Mouse (Mus musculus) heart, embryonic 13.5 days (tissue): ENCODE results near the gene Olfr1089. TPM values are rescaled to one million over a fixed set of nuclear protein-coding genes. Genes with fewer than 3 reads are reported as not detected.

Source experiments
- ATAC-seq: fragments of 200-750 bp; cut with Nextera tagmentation; 2 replicates; pipeline ENCODE4 v1.8.0; 2017; ENCODE audit warnings: moderate TSS enrichment; ENCODE audit not compliant: insufficient number of reproducible peaks, low FRiP score, low TSS enrichment; ENCODE audit errors: extremely low read depth
- H3K27ac ChIP-seq: fragments of 300-500 bp; sonication (generic); replicated peaks from 2 replicates; pipeline ENCODE4 v1.5.1; 2015; ENCODE audit warnings: moderate library complexity, mild to moderate bottlenecking, inconsistent platforms
- H3K27me3 ChIP-seq: fragments of 300-500 bp; sonication (generic); replicated peaks from 2 replicates; pipeline ENCODE4 v1.6.1; 2015; ENCODE audit warnings: mild to moderate bottlenecking, inconsistent platforms
- H3K36me3 ChIP-seq: fragments of 300-500 bp; sonication (generic); 2 replicates; pipeline ENCODE4 v1.6.1; 2015; ENCODE audit warnings: mild to moderate bottlenecking, inconsistent platforms
- H3K4me1 ChIP-seq: fragments of 300-500 bp; sonication (generic); 2 replicates; pipeline ENCODE4 v1.6.1; 2015; ENCODE audit warnings: inconsistent platforms
- H3K4me2 ChIP-seq: fragments of 300-500 bp; sonication (generic); 2 replicates; pipeline ENCODE4 v1.6.1; 2015; ENCODE audit warnings: inconsistent platforms, mild to moderate bottlenecking, moderate library complexity
- H3K4me3 ChIP-seq: fragments of 300-500 bp; sonication (generic); 2 replicates; pipeline ENCODE4 v1.5.1; 2015; ENCODE audit warnings: moderate library complexity, mild to moderate bottlenecking, inconsistent platforms
- H3K9ac ChIP-seq: fragments of 300-500 bp; sonication (generic); 2 replicates; pipeline ENCODE4 v1.6.1; 2015; ENCODE audit warnings: inconsistent platforms, mild to moderate bottlenecking, moderate library complexity
- H3K9me3 ChIP-seq: fragments of 300-500 bp; sonication (generic); 2 replicates; pipeline ENCODE4 v1.6.1; 2016; ENCODE audit warnings: inconsistent platforms
- WGBS: fragments of 180-500 bp; shearing (Covaris S2); methylation state at CpG from one replicate; pipeline ENCODE4 v1.1.7; 2015; ENCODE audit warnings: mixed read lengths; 5-methylcytosine and 5-hydroxymethylcytosine counted together
- polyA plus RNA-seq: library from polyadenylated mRNA; unstranded; fragments of >200 nt; fragmentation: Nextera tagmentation; extraction: Ambion mirVana; gene quantifications from 2 replicates; pipeline ENCODE4 v1.2.1, GENCODE M21; 2015

Olfr1089 gene
- not detected in 2 replicates for polyA plus RNA-seq

GRCm38 (mm10) chr2:86733601-86734000 is at the start of gene Olfr1089:
Gene Olfr1089 (minus strand): TSS chr2:86733701.
- Histone ChIP-seq H3K4me3 (no peak within 1 kb of the TSS), H3K9me3 (no peaks in the 10 kb centered on the region)
- ATAC-seq: no peak

DNA sequence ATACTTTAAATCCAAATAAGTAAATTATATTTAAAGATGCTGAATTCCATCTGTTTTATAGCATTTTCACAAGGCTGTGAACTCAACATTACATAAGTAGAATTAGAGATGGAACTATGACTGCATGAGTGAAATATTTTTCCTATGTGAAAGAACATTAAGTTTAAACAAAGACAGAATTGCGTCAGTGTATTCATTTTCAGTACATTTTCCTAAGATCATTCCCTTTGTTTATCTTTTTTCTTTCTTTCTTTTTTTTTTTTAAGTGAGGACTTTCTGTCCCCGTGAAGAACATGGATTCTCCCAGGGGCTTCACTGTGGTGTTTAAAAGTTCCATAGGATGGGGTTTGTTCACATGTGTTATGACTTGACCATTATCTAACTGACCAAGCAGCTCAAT is 48.7 kb upstream of the Olfr1089 start, which contains the start of gene Olfr1093:
Gene Olfr1093 (plus strand): TSS at position 301 of the 400 bp plus-strand sequence.
- Histone ChIP-seq H3K27ac (no peak within 1 kb of the TSS), H3K9me3 (no peaks in the 10 kb centered on the region), H3K36me3 (no peaks in the 10 kb centered on the region), H3K9ac (no peak within 1 kb of the TSS), H3K27me3 (no peaks in the 10 kb centered on the region), H3K4me3 (no peak within 1 kb of the TSS), H3K4me1 (no peaks in the 10 kb centered on the region), H3K4me2 (no peak within 1 kb of the TSS)
- ATAC-seq: no peak
- 85% methylated on average over 2 of the region's 2 CpGs for WGBS

More at GRCm38 (mm10) chr2:86733601-86734000, at the start of gene Olfr1089:
- no peaks in the 10 kb centered on the region for H3K4me1 ChIP-seq
- no peaks in the 10 kb centered on the region for H3K27me3 ChIP-seq
- H3K9ac ChIP-seq: no peak within 1 kb of the TSS
- no peak within 1 kb of the TSS for H3K27ac ChIP-seq
- no peak within 1 kb of the TSS for H3K4me2 ChIP-seq
- H3K36me3 ChIP-seq: no peaks in the 10 kb centered on the region

- no peaks in the 10 kb centered on the region for H3K36me3 ChIP-seq
- no peaks in the 10 kb centered on the region for H3K4me1 ChIP-seq
- H3K27me3 ChIP-seq: no peaks in the 10 kb centered on the region
- H3K27ac ChIP-seq: no peak overlapping the region
- H3K4me2 ChIP-seq: no peak overlapping the region
- H3K9ac ChIP-seq: no peak overlapping the region
- H3K4me3 ChIP-seq: no peak overlapping the region
- no peaks in the 10 kb centered on the region for H3K9me3 ChIP-seq
- no peak for ATAC-seq
- 89% methylated on average over 6 of the region's 6 CpGs for WGBS
These were observed 27.5 kb upstream of the Olfr1089 start for GRCm38 (mm10) chr2:86761050-86761449.

DNA sequence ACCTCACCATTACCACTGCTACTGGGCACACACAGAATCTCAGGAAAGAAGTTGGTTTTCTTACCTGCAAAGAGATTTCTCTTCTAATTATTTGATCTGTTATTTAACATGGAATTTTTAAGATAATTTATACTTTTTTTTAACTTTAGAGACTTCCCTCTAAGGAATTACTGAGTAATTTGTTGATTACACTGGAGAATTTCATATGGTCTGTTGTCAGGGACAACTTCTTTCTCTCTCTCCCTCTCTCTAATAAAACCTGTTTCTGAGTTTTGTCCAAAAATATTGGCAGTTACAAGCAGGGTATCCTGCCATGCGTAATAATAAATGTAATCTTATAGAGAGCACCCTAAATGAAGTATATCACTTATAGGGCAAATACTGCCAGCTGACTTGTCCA is 25.4 kb upstream of the Olfr1089 start, which contains the start of gene Olfr1090:
Gene Olfr1090 (minus strand): TSS at position 101 of the 400 bp plus-strand sequence.
- H3K36me3 ChIP-seq: no peaks in the 10 kb centered on the region
- no peaks in the 10 kb centered on the region for H3K27me3 ChIP-seq
- H3K4me2 ChIP-seq: no peak within 1 kb of the TSS
- no peaks in the 10 kb centered on the region for H3K9me3 ChIP-seq
- ATAC-seq: no peak
- no peak within 1 kb of the TSS for H3K9ac ChIP-seq
- no peaks in the 10 kb centered on the region for H3K4me1 ChIP-seq
- H3K4me3 ChIP-seq: no peak within 1 kb of the TSS
- WGBS: 69% methylated on average over 1 of the region's 1 CpGs
- no peak within 1 kb of the TSS for H3K27ac ChIP-seq

DNA sequence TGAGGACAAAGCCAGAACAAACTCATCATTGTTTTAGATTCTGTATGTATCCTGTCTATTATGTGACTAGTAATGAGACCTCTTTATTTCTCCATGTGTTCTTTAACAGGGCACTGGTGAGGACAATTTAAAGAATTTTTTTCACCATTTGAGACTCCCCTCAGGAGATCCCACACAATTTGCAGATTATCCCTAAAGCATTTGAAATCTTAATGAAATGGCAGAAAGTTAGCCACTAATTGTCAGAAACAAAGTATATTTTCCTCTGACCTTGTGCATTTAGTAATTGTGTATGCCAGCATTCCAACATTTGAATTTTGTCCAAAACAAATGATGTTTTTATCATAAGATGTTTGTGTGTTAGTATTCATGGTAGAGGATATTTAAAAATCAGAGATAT is 35.2 kb downstream of the Olfr1089 start, which contains the start of gene Olfr1087:
Gene Olfr1087 (minus strand): TSS at position 101 of the 400 bp plus-strand sequence.
- Histone ChIP-seq H3K4me2 (no peak within 1 kb of the TSS), H3K9ac (no peak within 1 kb of the TSS), H3K27me3 (no peaks in the 10 kb centered on the region), H3K36me3 (no peaks in the 10 kb centered on the region), H3K4me1 (no peaks in the 10 kb centered on the region), H3K27ac (no peak within 1 kb of the TSS), H3K9me3 (no peaks in the 10 kb centered on the region), H3K4me3 (no peak within 1 kb of the TSS)
- no peak for ATAC-seq

Other genes starting within 250 kb of the Olfr1089 start
- not detected in 2 replicates for gene Olfr228, start 246.3 kb downstream of the Olfr1089 start, polyA plus RNA-seq
- not detected in 2 replicates for gene Olfr1076, start 225.2 kb downstream of the Olfr1089 start, polyA plus RNA-seq
- gene Olfr1079, start 191.2 kb downstream of the Olfr1089 start, polyA plus RNA-seq: not detected in 2 replicates
- gene Olfr1080, start 175.5 kb downstream of the Olfr1089 start, polyA plus RNA-seq: not detected in 2 replicates
- not detected in 2 replicates for gene Olfr1082, start 134.7 kb downstream of the Olfr1089 start, polyA plus RNA-seq
- gene Olfr1084, start 94.0 kb downstream of the Olfr1089 start, polyA plus RNA-seq: not detected in 2 replicates
- gene Olfr1085, start 71.7 kb downstream of the Olfr1089 start, polyA plus RNA-seq: not detected in 2 replicates
- gene Olfr1086, start 53.6 kb downstream of the Olfr1089 start, polyA plus RNA-seq: not detected in 2 replicates
- not detected in 2 replicates for gene Olfr1087, start 35.3 kb downstream of the Olfr1089 start, polyA plus RNA-seq
- gene Olfr1090, start 25.3 kb upstream of the Olfr1089 start, polyA plus RNA-seq: not detected in 2 replicates
- gene Olfr1093, start 48.8 kb upstream of the Olfr1089 start, polyA plus RNA-seq: not detected in 2 replicates
- not detected in 2 replicates for gene Olfr141, start 76.3 kb upstream of the Olfr1089 start, polyA plus RNA-seq
- gene Olfr1094, start 91.0 kb upstream of the Olfr1089 start, polyA plus RNA-seq: not detected in 2 replicates
- gene Olfr1095, start 118.0 kb upstream of the Olfr1089 start, polyA plus RNA-seq: not detected in 2 replicates
- not detected in 2 replicates for gene Gm13723, start 141.1 kb upstream of the Olfr1089 start, polyA plus RNA-seq
- gene Olfr1097, start 158.5 kb upstream of the Olfr1089 start, polyA plus RNA-seq: not detected in 2 replicates
- not detected in 2 replicates for gene Olfr1098, start 190.8 kb upstream of the Olfr1089 start, polyA plus RNA-seq
- not detected in 2 replicates for gene Olfr1099, start 227.0 kb upstream of the Olfr1089 start, polyA plus RNA-seq
- gene Olfr1100, start 246.3 kb upstream of the Olfr1089 start, polyA plus RNA-seq: not detected in 2 replicates